Mouse (Mus musculus): ENCODE data around the gene Phf5a. TPM values are rescaled to one million over a fixed set of nuclear protein-coding genes. Genes with fewer than 3 reads are reported as not detected.

Phf5a gene
- polyA plus RNA-seq, 1 experiment from 2014 or later, result 147 TPM

DNA sequence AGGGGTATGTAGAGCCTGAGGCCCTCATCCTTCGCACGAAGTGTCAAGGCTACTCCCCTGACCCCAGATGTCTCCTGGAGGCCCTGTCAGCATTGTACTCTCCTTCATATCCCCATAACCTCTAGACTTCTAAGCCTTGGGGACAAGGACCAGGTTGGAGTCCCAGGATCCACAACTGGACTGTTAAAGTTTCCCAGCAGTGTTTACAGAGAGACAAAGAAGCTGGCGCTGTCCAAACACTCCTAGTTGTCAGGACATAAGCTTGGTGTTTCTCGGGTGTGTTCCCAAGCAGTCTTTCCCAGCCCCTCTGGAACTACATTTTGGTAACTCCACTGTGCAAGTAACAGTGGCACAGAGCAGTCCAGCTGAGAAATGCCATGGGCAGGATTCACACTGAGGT, 38.2 kb downstream of the Phf5a start:
- Histone ChIP-seq H3K27ac (no peak overlapping the region), H3K4me2 (no peak overlapping the region), H3K27me3 (peaks cover 20% of the 10 kb centered on the region), H3K4me1 (replicated peaks) (peaks cover 19% of the 10 kb centered on the region), H3K4me3 (replicated peaks) (no peak overlapping the region), H3K9me3 (no peaks in the 10 kb centered on the region), H3K9ac (replicated peaks) (no peak overlapping the region), H3K36me3 (0 out of 2 replicates have a peak, but pooled peaks cover 4% of the 10 kb centered on the region)
- no peak for ATAC-seq (ENCODE audit: insufficient number of reproducible peaks, insufficient read depth, low FRiP score, low TSS enrichment, low read depth)
- 79% methylated on average over 4 of the region's 4 CpGs for WGBS

DNA sequence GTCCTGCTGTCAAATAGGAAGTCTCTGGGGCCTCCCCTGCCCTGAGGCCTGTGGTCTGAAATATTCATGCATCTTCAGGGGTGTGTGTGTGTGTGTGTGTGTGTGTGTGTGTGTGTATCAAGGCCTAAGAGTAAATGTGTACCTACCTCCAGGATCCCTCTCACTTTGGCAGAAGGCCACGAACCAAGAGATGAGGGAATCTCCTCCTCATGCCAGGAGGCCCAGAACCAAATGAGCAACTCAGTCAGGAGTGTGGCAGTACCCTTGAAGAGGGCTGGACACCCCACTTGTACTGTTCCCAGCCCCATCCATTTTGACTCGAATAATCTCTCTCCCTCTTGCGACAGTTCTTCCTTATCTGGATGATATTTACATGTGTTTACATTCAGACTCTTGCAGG, 39.5 kb downstream of the Phf5a start:
- ATAC-seq (ENCODE audit: insufficient number of reproducible peaks, insufficient read depth, low FRiP score, low TSS enrichment, low read depth), result no peak
- Histone ChIP-seq H3K9ac (replicated peaks) (no peak overlapping the region), H3K4me1 (replicated peaks) (peaks cover 19% of the 10 kb centered on the region), H3K4me3 (replicated peaks) (no peak overlapping the region), H3K27ac (no peak overlapping the region), H3K27me3 (peaks cover 17% of the 10 kb centered on the region), H3K36me3 (peaks cover 9% of the 10 kb centered on the region; the same call in 1 of the 2 replicates), H3K4me2 (no peak overlapping the region), H3K9me3 (no peaks in the 10 kb centered on the region)
- 96% methylated on average over 3 of the region's 3 CpGs for WGBS

DNA sequence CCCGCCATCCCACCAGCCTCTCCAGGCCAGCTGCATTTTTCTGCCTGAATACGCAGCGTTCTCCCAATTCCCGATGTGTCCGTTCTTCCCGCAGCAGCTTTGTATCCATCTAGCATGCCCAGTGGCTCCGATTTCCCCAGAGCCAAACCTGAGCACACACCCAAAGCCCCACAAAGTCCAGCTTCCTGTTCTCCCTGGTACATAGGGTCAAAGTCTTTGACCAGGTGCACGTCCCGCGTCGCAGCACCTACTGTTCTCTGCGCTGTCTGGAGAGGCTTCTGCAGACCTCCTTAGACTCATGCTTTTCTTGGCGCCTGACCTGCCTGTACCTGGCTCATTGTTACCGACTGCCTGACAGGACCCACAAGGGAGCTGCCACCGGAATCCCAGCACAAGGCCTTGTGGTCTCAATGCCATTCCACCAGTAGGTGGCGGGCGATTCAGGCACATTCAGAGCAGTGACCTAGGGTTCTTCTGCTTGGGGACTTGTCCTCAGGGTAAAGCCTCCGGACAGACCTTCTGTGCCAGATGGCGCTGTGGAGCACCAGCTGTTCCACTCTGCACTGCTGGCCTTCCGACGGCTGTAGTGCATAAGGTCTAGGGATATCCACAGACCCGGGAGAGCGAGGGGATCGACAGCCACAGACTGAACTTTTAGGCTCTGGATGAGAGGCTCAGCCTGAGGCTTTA, 40.4 kb downstream of the Phf5a start:
- H3K27ac ChIP-seq, result peak overlapping the region; percentile 70
- peaks cover 13% of the 10 kb centered on the region for H3K36me3 ChIP-seq
- no peaks in the 10 kb centered on the region for H3K9me3 ChIP-seq
- 0 out of 2 replicates have a peak overlapping the region, but pooled peaks have one; percentile 34 for H3K9ac ChIP-seq (replicated peaks)
- peak; percentile 77 for ATAC-seq (ENCODE audit: insufficient number of reproducible peaks, insufficient read depth, low FRiP score, low TSS enrichment, low read depth)
- peak overlapping the region; percentile 34 for H3K4me2 ChIP-seq
- peaks cover 11% of the 10 kb centered on the region for H3K4me1 ChIP-seq (replicated peaks)
- 0 out of 2 replicates have a peak overlapping the region, but pooled peaks have one; percentile 9 for H3K4me3 ChIP-seq (replicated peaks)
- WGBS, result 17% methylated on average over 24 of the region's 24 CpGs
- H3K27me3 ChIP-seq, result peaks cover 16% of the 10 kb centered on the region

DNA sequence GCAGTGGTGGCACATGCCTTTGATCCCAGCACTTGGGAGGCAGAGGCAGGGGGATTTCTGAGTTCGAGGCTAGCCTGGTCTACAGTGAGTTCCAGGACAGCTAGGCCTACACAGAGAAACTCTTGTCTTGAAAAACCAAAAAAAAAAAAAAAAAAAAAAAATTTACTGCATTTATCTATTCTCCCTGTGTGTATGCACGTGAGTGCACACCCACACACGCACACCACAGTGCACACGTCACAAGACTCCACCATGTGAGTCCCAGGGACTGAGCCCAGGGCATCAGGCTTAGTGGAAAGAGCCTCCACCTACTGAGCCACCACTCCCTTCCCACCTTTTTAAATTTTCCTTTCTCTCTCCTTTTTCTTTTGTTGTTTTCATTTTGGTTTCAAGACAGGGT, 41.2 kb downstream of the Phf5a start:
- Histone ChIP-seq H3K4me2 (no peak overlapping the region), H3K9me3 (no peaks in the 10 kb centered on the region)
- 87% methylated on average over 4 of the region's 4 CpGs for WGBS

DNA sequence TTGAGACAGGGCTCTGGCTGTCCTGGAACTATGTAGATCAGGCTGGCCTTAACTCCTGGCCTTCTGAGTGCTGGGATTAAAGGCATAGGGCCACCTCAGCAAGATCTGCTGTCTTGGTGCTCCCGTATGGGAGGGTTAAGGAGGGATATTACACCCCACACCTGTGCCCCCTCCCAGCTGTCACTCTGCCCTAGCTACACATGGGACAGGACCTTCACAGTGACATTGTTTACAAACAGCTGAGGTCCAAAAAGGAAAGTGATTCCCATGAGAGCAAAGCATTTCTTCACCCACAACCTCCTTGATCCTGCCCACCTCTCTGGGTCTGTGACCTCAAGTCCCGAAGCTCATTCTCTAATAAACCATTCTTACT, 42.5 kb downstream of the Phf5a start:
- WGBS, result 67% methylated on average over 2 of the region's 2 CpGs
- Histone ChIP-seq H3K4me3 (replicated peaks) (no peak overlapping the region), H3K9me3 (no peaks in the 10 kb centered on the region), H3K27ac (no peak overlapping the region), H3K27me3 (peaks cover 2% of the 10 kb centered on the region; the same call in 1 of the 2 replicates), H3K36me3 (peaks cover 34% of the 10 kb centered on the region), H3K4me1 (replicated peaks) (no peaks in the 10 kb centered on the region), H3K4me2 (no peak overlapping the region), H3K9ac (replicated peaks) (no peak overlapping the region)
- ATAC-seq (ENCODE audit: insufficient number of reproducible peaks, insufficient read depth, low FRiP score, low TSS enrichment, low read depth), result no peak

More for the DNA sequence above, 41.2 kb downstream of the Phf5a start:
- H3K4me1 ChIP-seq (replicated peaks), result 0 out of 2 replicates have a peak, but pooled peaks cover 4% of the 10 kb centered on the region
- ATAC-seq (ENCODE audit: insufficient number of reproducible peaks, insufficient read depth, low FRiP score, low TSS enrichment, low read depth), result no peak
- H3K36me3 ChIP-seq, result peaks cover 21% of the 10 kb centered on the region
- H3K4me3 ChIP-seq (replicated peaks), result no peak overlapping the region
- peaks cover 15% of the 10 kb centered on the region for H3K27me3 ChIP-seq
- no peak overlapping the region for H3K9ac ChIP-seq (replicated peaks)
- H3K27ac ChIP-seq, result peak overlapping the region; percentile 70; the same call in 1 of the 2 replicates

DNA sequence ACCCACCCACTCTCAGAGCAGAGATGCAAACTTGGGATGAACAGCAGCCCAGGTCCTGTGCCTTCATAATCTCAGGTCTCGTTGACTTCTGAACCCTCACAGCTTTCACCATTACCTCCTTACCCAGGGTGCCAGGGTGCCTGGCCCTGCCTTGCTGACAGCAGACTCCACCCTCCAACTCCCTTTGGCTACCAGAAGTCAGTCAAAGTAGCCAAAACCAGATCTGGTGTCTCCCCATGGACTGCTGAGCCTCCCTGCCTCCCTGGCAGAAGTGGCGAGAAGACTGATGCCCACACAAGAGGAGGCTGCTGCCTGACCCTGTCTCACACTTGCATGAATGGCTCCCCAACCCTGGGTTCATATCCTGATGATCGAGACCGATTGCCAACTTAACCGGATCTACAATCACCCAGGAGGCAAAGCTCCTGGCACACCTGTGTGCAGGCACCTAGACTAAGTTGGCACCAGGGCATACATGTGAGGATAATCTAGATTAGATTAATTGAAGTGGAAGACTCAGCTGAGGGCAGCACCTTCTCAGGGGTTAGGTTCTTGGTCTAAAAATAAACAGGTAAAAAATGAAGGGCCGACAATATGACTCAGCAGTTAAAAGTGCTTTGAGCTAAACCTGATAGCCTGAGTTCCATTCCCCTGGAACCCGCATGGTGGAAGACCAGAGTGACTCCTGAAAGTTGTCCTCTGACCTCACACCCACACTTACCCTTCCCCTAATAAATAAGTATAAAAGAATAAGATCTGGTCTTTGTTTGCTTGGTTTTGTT, 43.1 kb downstream of the Phf5a start:
- WGBS, result 92% methylated on average over 7 of the region's 7 CpGs
- Histone ChIP-seq H3K9me3 (no peaks in the 10 kb centered on the region), H3K36me3 (peaks cover 40% of the 10 kb centered on the region), H3K4me2 (no peak overlapping the region), H3K4me3 (replicated peaks) (no peak overlapping the region), H3K9ac (replicated peaks) (no peak overlapping the region), H3K4me1 (replicated peaks) (no peaks in the 10 kb centered on the region), H3K27me3 (no peaks in the 10 kb centered on the region), H3K27ac (no peak overlapping the region)
- no peak for ATAC-seq (ENCODE audit: insufficient number of reproducible peaks, insufficient read depth, low FRiP score, low TSS enrichment, low read depth)

DNA sequence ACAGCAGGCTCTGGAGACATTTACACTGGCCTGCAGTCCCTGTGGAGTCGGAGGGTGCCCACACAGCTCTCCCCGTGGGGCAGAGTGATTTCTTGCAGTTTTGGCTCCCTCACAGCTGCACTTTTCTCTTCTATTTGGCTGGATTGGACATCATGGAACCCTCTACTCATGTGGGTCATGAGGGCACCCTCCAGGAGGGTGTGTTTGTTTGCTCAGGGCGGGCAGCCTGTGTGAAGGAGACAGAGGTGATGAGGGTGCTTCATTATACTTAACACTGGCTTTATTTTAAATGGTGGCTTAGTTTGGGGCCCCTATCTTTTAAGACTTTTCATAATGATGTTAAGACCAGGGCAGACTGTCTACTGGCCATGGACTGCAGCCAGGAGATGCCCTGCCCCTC, 46.9 kb downstream of the Phf5a start:
- Histone ChIP-seq H3K4me1 (replicated peaks) (no peaks in the 10 kb centered on the region), H3K4me3 (replicated peaks) (no peak overlapping the region), H3K27me3 (no peaks in the 10 kb centered on the region), H3K9ac (replicated peaks) (no peak overlapping the region), H3K36me3 (peaks cover 76% of the 10 kb centered on the region), H3K4me2 (no peak overlapping the region), H3K27ac (no peak overlapping the region), H3K9me3 (no peaks in the 10 kb centered on the region)
- WGBS, result 80% methylated on average over 3 of the region's 3 CpGs
- ATAC-seq (ENCODE audit: insufficient number of reproducible peaks, insufficient read depth, low FRiP score, low TSS enrichment, low read depth), result no peak

DNA sequence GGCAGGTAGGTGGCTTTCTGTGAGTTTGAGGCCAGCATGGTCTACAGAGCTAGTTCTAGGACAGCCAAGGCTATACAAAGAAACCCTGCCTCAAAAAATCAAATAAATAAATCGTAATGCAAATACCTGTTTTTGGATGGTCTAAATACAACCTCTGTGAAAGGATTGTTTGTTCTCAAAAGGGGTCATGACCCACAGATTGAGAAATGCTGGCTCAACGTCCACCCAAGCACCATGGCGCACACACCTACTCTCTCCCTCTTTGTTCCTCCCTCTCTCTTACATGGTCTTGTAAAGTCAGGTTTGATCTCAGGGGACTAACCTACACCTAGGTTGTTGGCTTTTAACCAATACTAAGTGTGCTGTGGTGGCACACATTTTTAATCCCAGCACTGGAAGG, 49.1 kb downstream of the Phf5a start:
- no peak for ATAC-seq (ENCODE audit: insufficient number of reproducible peaks, insufficient read depth, low FRiP score, low TSS enrichment, low read depth)
- H3K27ac ChIP-seq, result no peak overlapping the region
- H3K4me1 ChIP-seq (replicated peaks), result no peaks in the 10 kb centered on the region
- 88% methylated on average over 3 of the region's 3 CpGs for WGBS
- H3K27me3 ChIP-seq, result no peaks in the 10 kb centered on the region
- H3K9me3 ChIP-seq, result no peaks in the 10 kb centered on the region
- no peak overlapping the region for H3K4me3 ChIP-seq (replicated peaks)
- no peak overlapping the region for H3K9ac ChIP-seq (replicated peaks)
- peaks cover 90% of the 10 kb centered on the region for H3K36me3 ChIP-seq
- H3K4me2 ChIP-seq, result no peak overlapping the region

DNA sequence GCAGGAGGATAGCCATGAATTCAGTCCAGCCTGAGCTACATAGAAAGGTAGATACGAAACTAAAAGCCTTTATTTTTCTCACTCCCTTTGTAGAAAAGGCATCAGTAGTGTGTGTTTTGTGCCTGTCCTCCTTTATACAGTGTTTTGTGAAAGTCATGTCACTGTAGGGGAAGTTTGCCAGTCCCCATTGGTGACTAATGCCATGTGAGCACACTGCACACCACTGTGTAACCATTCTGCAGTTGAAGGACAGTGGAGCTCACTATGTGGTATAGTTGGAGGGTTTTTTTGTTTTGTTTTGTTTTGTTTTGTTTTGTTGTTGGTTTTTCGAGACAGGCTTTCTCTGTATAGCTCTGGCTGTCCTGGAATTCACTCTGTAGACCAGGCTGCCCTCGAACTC, 53.3 kb downstream of the Phf5a start:
- Histone ChIP-seq H3K27ac (no peak overlapping the region), H3K9me3 (no peaks in the 10 kb centered on the region), H3K4me1 (replicated peaks) (no peaks in the 10 kb centered on the region), H3K4me3 (replicated peaks) (no peak overlapping the region), H3K4me2 (no peak overlapping the region), H3K27me3 (no peaks in the 10 kb centered on the region), H3K9ac (replicated peaks) (no peak overlapping the region), H3K36me3 (peaks cover 80% of the 10 kb centered on the region)
- ATAC-seq (ENCODE audit: insufficient number of reproducible peaks, insufficient read depth, low FRiP score, low TSS enrichment, low read depth), result no peak
- WGBS, result 86% methylated on average over 3 of the region's 3 CpGs

DNA sequence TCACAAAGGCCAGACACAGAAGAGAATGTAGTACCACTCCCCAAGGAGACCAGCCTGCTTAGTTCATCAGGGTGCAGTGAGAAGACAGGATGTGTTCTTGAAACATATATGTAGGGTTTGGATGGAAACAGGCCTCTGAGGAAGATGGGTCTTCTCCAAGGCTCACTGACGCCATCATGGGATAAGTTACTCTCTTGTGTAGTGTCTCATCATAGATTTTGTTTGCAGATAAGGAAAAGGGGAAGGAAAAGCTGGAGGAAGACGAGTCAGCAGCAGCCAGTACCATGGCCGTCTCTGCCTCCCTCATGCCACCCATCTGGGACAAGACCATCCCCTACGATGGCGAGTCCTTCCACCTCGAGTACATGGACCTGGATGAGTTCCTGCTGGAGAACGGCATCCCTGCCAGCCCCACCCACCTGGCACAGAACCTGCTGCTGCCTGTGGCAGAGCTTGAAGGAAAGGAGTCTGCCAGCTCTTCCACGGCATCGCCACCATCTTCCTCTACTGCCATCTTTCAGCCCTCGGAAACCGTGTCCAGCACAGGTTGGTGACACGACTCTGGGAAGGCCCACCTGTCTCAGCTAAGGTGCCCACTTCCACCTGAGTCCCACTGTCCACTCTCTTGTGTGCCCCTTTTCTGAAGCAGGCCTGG, 56.9 kb downstream of the Phf5a start:
- H3K36me3 ChIP-seq, result peaks cover 47% of the 10 kb centered on the region
- WGBS, result 89% methylated on average over 12 of the region's 12 CpGs
- no peak overlapping the region for H3K27ac ChIP-seq
- H3K9me3 ChIP-seq, result no peaks in the 10 kb centered on the region
- H3K4me3 ChIP-seq (replicated peaks), result no peak overlapping the region
- H3K4me2 ChIP-seq, result no peak overlapping the region
- H3K4me1 ChIP-seq (replicated peaks), result peaks cover 18% of the 10 kb centered on the region
- H3K9ac ChIP-seq (replicated peaks), result no peak overlapping the region
- H3K27me3 ChIP-seq, result no peaks in the 10 kb centered on the region
- ATAC-seq (ENCODE audit: insufficient number of reproducible peaks, insufficient read depth, low FRiP score, low TSS enrichment, low read depth), result no peak
